Mouse (Mus musculus): ENCODE results near the gene Jmjd1c.

Jmjd1c gene

GRCm38 (mm10) chr10:67095798-67096620 is at the start of gene Jmjd1c:
Gene Jmjd1c (plus strand): TSS chr10:67096125.
- in situ Hi-C loops (cut with MboI, MseI) = no loop called here

GRCm38 (mm10) chr10:67047712-67048645 is 47.9 kb upstream of the Jmjd1c start:
- in situ Hi-C loops (cut with MboI, MseI) = no loop called here

- in situ Hi-C loops (cut with MboI, MseI) = no loop called here
These were observed 46.9 kb upstream of the Jmjd1c start for GRCm38 (mm10) chr10:67048871-67049615.

DNA sequence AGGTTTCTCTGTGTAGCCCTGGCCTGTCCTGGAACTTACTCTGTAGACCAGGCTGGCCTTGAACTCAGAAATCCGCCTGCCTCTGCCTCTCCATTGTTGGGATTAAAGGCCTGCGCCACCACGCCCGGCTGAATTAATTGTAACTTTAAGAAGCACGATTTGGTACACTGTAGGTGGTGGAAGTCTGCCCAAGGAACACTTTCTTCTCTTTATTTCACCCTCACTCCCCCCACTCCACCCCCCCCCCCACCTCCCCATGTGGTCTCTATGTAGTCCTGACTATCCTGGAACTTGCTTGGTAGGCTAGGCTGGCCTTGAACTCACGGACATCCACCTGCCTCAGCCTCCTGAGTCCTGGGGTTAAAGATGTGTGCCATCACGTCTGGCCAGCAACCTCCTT is 46.3 kb upstream of the Jmjd1c start:
- in situ Hi-C loops (cut with MboI, MseI) = no loop called here

- in situ Hi-C loops (cut with MboI, MseI) = no loop called here
These were observed 45.2 kb upstream of the Jmjd1c start for GRCm38 (mm10) chr10:67050766-67051165.

DNA sequence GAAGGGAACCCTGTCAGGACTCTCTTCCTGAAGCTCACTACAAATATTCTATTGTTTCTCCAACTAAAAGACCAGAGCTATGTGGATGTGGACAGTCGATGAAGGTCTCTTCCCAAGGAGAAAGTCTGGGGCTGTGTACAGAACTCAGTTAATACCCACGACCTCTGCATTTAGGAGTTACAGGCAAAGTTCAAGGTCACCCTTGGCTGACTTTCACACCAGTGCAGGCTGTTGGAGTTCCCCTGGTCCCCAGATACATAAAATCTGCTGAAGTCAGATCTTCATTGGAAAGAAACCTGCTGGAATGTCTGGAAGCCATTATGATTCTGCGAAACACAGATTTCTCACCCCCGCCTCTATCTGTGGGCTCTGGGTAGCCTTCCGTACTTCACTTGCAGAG is 44.5 kb upstream of the Jmjd1c start:
- in situ Hi-C loops (cut with MboI, MseI) = no loop called here

DNA sequence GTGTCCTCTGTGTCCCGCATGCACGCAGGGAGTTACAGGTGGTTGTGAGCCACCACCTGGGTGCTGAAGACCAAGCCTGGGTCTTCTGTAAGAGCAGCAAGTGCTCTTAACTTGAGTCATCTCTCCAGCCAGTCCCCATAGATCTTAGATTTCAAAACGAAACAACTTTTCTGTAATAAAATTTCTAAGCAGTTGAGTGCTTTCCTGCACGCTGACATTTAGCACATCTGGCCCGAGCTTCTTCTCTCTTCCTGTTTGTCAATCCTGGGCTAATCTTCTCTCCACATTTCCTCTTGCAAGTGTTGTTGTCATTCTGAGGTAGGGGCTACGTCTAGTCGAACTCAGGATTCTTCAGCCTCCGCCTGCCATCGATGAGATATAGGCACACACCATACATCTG is 43.5 kb upstream of the Jmjd1c start:
- in situ Hi-C loops (cut with MboI, MseI) = no loop called here

- in situ Hi-C loops (cut with MboI, MseI) = no loop called here
These were observed 42.5 kb upstream of the Jmjd1c start for GRCm38 (mm10) chr10:67053475-67053874.

GRCm38 (mm10) chr10:67055867-67056856 is 39.8 kb upstream of the Jmjd1c start:
- in situ Hi-C loops (cut with MboI, MseI) = no loop called here

DNA sequence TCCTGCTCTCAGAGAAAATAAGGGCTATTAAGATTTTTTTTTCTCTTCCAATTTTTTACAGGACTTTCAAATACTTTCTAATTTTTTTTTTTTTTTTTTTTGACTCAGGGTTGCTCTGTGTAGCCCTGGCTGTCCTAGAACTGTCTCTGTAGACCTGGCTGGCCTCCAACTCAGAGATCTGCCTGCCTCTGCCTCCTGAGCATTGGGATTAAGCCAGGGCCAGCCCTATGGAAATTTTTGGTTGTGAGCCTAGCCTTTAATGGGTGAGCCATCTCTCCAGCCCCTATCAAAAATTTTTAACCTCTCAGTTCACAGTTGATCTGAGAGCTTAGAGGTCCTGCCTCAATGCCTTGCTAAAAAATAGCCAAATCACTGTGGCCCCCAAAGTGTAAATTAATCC is 38.7 kb upstream of the Jmjd1c start:
- in situ Hi-C loops (cut with MboI, MseI) = no loop called here

GRCm38 (mm10) chr10:67057696-67058095 is 38.2 kb upstream of the Jmjd1c start:
- in situ Hi-C loops (cut with MboI, MseI) = no loop called here

DNA sequence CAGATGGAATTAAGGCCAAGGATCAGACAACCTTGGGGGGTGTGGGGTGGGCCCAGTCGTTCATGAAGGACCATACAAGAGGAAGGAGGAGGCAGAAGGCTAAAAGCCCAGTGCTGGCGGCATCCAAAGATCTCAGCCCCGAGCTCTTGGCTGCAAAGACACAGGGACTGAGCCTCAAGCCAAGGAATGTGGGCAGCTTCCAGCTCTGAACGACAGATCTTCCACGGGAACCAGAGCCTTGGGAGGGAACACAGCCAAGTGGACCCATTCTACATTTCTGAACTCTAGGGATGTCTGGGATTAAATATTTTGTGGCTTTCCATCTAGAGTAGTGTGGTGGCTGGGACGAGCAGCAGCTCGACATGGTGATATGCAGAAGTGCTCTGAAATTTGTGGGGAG is 37.6 kb upstream of the Jmjd1c start:
- in situ Hi-C loops (cut with MboI, MseI) = no loop called here

DNA sequence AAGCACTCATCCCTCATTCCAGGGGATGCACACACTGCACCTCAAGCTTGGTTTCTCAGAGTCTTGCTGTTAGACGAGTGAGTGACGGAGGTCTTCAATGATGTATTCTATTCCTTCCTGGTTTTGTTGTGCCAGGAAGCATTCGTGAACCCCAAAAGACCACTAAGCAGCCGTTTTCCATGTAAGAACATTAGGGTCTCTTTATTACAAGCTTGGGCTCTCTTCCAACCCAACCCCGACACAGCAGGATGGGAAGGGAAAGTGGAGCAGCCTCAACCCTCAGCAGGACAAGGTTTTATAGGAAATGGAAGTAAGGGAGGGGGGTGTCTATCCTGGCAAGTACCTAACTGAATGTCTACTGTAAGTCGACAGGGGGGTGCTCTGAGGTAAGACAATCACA is 37.2 kb upstream of the Jmjd1c start:
- in situ Hi-C loops (cut with MboI, MseI) = no loop called here

GRCm38 (mm10) chr10:67061367-67061801 is 34.5 kb upstream of the Jmjd1c start:
- in situ Hi-C loops (cut with MboI, MseI) = no loop called here

DNA sequence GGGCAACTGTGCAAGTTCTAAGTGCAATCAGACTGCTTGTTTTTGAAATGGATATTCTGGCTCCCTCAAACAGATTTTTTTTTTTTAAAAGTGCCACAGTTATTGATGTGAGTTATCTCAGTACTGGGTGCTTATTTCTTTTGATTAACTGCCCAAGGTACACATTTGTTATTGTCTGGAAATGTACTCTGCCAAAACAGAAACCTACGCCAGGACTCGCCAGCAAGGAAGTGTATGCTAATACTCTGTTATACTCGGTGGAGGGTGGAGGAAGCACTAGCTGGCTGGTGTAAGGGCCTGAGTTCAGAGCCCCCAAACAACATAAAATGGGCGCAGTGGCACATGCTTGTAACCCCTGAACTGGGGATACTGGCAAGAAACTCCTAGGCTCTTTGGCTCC is 34.1 kb upstream of the Jmjd1c start:
- in situ Hi-C loops (cut with MboI, MseI) = no loop called here

- in situ Hi-C loops (cut with MboI, MseI) = no loop called here
These were observed 30.5 kb upstream of the Jmjd1c start for GRCm38 (mm10) chr10:67065277-67065887.

DNA sequence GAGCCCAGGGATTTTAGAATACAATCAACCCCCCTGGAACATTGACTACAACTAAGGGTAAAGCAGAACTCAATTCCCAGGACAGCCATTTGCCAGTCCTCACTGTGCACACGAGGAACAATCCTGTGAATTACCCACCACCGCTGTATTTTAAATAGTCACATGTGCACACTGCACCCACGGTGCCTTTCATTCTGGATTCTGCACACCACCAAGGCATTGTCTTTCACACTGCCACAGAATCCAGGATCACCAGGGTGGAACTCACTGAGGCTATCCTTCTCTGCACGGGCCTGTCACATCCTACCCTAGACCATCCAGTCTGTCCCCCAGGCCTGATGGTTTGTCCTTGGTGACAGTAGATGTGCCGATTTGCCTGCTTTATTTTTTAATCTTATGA is 30.0 kb upstream of the Jmjd1c start:
- in situ Hi-C loops (cut with MboI, MseI) = no loop called here

- in situ Hi-C loops (cut with MboI, MseI) = no loop called here
These were observed 29.5 kb upstream of the Jmjd1c start for GRCm38 (mm10) chr10:67066421-67066820.

- in situ Hi-C loops (cut with MboI, MseI) = no loop called here
These were observed 26.9 kb upstream of the Jmjd1c start for GRCm38 (mm10) chr10:67069013-67069412.

DNA sequence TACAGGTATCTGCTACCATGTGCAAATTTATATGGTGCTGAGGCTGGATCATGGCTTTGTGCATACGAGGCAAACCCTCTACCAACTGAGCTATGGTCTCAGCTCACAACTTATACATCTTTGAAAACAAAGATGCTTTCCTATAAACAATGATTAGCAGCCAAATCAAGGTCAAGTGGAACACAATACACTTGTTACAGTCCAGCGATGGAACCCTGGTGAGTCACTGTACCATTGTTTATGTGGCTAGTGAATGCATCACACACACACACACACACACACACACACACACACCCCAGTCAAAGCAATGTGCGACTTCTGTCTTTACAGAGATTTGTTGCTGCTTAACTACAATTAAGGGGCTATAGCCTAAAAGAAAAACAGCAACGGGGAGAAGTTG is 24.5 kb upstream of the Jmjd1c start:
- in situ Hi-C loops (cut with MboI, MseI) = no loop called here

Measured in T-helper 2 cell (primary cell).